Mouse (Mus musculus) activated CD4-positive, CD25-positive, alpha-beta regulatory T cell, adult 4 months (primary cell): ENCODE data around the gene Lrp1. TPM values are rescaled to one million over a fixed set of nuclear protein-coding genes. Genes with fewer than 3 reads are reported as not detected.

ENCODE experiments used
- ATAC-seq: one replicate; pipeline ENCODE4 v1.8.0; 2017
- polyA plus RNA-seq, 2 experiments: library from polyadenylated mRNA; unstranded; fragments of 100-300 nt; shearing (Covaris generic); gene quantifications; one replicate each; pipeline ENCODE4 v1.2.1; 2017

The Lrp1 gene
- polyA plus RNA-seq, 2 experiments from 2014 or later, result 0.57 TPM; not detected in 1

DNA sequence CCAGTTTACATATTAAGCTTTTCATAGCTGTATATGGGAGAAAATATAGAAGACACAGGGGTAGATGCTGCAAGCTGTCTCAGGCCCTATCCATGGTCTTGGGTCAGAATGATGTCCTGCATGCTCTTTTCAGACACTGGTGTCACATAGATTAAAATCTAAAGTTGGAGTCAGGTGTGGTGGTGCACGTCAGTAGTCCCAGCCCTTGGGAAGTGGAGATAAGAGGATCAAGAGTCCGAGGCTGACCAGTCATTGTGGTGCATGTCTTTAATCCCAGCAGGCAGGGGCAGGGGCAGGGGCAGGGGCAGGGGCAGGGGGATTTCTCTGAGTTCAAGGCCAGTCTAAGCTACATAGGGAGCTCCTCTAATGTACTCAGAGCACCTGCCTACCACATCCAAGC lies 24.8 kb upstream of the Lrp1 start:
- no peak for ATAC-seq

GRCm38 (mm10) chr10:127643553-127644238 lies 22.7 kb upstream of the Lrp1 start:
- ATAC-seq, result peak; percentile 31

DNA sequence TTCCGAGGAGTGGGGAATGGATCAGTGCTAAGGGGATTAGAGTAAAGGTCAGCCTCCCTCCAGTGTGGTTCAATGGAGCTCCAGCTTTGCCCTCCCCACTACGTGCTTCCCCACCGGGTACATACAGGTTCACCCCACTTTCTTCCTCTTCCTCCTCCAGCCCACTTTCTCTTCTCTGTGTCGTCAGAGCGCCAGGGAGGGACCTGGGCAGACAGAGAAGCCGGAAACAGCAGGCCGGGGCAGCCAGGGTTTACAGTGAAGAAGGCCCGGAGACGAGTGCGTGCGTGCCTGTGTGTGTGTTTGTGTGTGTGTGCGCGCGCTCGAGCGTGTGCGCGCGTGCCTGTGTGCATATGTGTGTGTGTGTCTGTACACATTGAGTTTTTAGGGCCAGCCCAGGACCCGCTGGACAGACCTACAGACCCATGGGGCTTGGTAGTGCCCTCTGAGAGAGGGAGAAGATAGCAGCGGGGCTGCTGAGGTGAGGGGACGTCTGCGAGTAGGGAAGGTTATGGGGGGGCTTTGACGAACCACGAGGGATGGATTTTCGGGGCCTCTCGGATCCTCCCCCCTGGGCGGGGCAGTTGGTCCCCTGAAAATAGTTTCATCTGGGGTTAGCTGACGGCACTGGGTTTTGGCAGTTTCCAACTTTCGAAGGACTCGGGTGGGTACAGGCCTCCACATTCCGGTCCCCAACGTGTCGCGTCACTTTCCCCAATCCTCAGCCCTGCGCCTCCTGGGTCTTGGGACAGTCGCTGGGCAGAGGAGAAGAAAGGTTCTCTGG lies 22.0 kb upstream of the Lrp1 start, which contains the start of gene Stat6:
Gene Stat6, plus strand, starts transcription at position 215 of the 781 bp plus-strand sequence.
- ATAC-seq, result peak; percentile 88

DNA sequence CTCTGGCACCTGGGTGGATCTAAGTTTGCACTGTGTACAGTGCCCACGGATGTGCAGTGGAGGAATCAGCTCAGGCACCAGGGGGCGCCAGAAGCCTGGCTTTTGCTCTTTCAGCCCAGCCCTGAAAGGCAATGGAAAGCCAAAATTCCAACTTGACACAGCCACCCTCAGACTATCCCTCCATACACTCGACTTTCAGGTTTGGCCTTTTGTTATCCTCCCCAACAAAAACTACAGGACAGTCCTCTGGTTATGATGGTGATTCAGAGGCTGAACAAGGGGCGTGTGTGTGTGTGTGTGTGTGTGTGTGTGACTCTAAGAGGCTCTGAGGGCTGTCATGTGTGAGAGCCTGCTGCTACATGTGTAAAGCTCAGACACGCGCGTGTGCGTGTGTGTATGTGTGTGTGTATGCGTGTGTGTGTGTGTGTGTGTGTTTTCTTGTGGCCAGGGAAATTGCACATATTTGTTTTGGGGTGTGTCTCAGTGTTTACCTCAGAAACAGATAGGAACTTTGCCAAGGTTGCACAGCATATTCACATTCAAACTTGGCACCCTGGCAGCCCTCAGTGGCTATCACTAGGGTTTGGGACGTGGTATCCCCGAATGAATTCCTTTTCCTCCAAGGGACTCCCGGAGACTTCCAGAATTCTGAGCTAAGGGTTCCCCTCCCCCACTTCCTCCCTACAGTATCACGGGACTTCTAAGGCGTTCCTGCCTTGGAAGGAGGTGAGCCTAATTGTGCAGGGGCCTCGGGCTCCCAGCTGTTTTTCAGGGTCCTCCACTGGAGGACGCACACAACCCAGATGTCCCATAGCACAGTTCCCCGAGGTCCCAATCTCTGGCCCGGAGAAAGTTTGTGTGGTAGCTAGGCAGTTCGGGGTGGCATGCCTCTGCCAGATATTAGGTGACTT lies 21.2 kb upstream of the Lrp1 start:
- ATAC-seq, result peak; percentile 34

DNA sequence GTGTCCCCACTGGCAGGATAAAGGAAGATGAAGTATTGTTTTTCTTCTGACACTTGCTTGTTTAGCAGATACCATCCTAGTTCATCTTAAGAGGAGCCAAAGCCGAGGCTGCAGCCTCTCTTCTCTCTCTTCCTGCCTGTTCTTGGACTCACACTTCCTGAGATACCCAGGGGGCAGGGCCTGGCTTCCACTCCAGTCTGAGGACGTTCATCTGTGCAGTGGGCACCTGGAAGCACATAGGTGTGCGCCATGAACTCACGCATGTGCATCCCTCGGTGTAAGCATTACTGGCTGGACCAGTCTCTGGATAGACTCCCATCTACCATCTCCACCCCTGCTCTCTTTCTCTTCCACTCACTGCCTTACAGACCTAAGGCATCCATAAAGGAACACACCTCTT lies 19.5 kb upstream of the Lrp1 start:
- ATAC-seq, result no peak

DNA sequence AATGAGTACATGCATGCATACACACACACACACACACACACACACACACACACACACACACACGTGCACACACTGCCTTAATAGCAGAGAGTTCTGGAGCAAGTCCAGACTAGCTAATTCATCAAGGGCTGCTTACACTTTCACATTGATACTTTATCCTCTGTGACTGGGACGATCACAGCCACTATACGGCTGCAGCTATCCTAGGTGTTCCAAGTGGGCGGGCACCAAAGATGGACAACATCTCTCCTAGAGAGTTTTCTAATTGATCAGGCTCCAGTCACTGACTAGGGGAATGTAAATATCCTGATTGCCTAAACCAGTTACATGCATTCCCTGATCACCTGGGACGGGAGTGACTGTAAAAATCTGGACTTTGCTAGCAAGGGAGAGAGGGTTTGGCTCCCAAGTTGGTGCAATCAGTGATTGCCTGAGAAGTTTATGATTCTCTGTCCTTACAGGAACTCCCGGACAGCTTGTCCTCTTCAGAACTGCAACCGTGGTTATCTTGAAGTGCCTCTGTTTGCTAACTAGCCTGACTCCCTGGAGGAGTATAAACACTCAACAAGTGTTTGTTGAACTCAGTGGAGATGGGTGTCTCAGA lies 11.8 kb upstream of the Lrp1 start:
- no peak for ATAC-seq

DNA sequence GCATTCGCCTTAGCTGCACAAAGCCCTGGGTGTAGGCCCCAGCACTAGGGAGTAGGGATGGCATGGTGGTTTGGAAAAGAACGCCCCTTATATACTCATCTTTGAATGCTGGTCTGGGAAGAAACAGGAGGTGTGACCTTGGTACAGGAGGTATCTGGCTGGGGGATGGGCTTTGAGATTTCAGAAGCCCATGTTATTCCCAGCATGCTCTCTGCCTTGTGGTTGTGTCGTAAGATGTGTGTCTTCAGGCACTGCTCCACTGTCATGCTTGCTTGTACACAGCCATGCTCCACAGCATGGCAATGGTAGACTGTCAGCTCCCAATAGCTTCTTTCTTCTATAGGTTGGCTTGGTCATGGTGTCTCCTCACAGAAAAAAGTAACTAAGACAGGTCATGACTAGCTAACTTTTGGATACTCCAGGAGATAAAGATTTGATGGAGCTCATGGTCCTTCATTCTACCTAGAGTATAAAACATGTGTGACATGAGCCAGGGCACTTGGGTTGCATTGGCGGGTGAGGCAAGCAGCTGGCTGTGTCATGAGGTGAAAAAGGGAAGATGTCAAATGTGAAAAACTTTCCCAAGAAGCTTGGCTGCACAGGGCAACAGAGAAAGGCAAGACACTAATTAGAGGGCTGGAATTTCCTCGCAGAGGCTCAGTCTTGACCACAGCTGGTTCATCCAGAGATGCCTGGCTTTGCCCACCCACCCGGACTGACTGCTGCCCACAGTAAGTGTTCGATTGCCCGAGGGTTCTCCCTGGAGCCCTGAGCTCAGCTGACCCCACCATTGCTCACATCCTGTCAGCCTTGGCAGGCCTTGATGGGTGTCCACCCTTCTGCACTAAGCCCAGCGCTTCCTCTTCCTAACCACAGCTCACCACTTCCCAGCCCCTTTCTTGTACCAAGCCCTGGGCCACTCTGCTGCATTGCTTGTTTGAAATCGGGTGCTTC lies 10.6 kb upstream of the Lrp1 start:
- no peak for ATAC-seq

DNA sequence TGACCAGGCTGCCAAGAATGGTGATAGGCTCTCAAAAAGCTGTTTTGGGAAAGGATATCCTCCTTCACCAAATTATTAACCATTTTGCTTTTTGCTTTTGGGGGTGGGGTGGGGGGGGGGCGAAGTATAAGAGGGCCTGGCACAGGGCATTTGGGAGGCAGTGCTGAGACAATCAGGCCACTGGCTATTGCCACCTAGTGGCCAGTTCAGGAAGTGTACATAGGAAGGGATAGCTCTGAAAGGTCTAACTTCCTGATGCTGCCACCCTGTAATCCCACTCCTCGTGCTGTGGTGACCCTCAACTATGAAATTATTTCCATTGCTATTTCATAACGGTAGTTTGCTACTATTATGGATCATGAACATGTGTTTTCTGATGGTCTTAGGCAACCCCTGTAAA lies 5.5 kb upstream of the Lrp1 start:
- no peak for ATAC-seq

GRCm38 (mm10) chr10:127623439-127624216 lies 2.7 kb upstream of the Lrp1 start:
- ATAC-seq, result no peak

DNA sequence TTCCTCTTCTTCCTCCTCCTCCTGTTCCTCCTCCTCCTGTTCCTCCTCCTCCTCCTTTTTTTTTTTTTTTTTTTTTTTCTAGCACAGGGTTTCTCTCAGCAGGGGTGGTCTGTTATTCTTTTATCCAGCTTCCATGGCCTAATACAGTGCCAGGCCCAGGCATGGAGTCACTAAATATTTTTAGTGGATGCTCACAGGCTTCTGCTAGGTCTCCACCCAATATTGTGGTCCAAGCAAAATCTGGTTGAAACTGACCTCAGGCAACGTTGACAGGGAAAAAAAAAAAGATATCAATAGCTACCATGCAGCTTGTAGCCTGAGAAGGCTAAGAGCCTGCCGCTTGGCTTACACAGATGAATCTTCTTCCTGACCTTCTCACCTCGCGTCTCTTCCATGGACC lies 1.7 kb upstream of the Lrp1 start:
- ATAC-seq, result no peak

DNA sequence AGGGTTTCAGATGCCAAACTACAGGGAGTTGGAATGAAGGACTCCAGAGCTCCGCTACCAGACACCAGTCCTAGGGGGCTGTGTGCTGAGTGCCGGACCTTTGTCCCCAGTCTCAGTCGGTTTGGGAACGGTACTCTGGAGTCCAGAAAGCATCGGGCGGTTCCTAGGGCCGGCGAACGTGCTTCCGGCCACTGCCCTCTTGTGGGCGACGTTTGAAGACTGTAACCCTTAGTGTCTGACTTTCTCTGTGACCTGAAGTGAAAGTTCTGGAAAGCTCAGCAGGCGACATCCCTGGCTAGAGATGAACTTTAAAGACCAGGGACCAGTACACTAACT lies 1.1 kb upstream of the Lrp1 start:
- ATAC-seq, result no peak

DNA sequence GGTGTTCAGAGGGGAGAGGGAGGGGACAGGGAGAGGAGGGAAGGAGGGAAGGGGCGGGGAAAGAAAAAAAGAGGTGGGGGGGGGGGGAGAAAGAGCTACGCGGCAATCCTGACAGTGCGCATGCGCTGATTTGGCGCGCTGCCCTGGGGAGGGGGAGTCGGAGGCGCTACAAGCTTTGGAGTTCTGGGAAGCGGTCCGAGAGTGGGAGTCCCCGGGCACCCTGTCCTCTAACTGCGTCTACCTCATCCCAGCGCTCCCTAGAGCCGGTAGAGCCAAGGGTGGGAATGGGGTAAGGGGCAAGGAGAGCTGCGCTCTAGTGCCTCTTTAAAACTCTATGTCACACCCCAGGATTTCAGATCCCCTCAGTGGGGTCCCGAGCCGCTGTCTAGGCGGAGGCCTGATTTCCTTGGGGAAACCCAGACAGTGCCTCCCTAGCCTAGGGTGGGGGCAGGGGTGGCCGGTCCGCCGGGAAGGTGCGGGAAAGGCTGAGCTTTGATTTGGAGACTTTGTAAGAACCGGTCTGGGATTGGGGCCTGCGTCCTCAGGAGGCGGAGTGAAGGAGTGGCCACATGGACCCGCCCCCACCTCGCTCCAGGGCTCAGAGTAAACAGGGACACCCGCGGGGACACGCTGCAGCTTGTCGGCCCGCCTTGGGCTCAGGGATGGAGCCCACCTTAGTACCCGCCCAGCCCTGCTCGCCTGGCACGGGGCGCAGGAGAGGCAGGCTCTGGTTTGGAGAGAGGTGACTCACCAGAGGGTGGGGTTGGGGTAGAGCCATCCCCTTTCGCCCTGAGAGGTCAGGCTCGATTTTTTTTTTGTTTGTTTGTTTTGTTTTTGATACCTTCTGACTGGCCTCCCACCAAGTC lies 476 bp upstream of the Lrp1 start:
- ATAC-seq, result no peak

GRCm38 (mm10) chr10:127619941-127620405 lies 975 bp downstream of the Lrp1 start:
- ATAC-seq, result no peak

- ATAC-seq, result no peak
Measured at GRCm38 (mm10) chr10:127619119-127619721, 1.7 kb downstream of the Lrp1 start.

DNA sequence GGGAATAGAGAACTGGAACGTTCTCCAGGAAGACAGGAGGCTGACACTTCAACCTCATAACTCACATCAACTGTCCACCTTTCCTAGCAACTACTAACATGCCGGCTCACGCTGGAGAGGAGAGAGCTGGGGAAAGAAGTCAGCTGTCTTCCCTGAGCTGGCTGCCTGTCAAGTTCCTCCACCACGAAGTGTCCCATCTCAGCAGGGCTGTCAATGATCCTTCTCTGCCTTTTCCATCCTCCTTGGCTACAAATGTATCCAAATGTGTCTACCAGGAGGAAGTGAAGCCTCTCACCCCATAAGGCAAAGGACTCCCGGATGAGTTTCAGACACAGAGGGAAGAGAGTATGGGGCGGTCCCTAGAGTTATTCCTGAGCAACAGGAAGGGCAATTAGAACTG lies 2.8 kb downstream of the Lrp1 start:
- no peak for ATAC-seq

DNA sequence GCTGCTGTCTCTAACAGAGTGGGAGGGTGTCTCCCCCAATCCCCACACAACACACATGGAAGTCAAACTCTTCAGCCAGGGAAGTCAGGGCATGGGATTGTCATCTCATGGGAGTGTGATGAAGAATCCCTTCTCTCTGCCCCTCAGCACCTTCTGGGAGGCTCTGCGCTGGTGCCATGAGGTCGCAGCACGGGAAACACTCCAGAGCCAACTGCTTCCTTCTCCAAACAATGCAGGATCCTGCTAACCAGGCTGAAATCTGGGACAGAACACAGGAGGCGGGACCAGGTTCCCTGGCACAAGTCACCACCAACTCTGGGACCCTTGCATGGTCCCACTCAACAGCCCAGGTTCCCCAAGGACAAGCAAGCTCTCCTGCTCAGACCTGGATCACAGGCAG lies 3.7 kb downstream of the Lrp1 start:
- ATAC-seq, result no peak

GRCm38 (mm10) chr10:127616261-127616679 lies 4.7 kb downstream of the Lrp1 start:
- ATAC-seq, result no peak

DNA sequence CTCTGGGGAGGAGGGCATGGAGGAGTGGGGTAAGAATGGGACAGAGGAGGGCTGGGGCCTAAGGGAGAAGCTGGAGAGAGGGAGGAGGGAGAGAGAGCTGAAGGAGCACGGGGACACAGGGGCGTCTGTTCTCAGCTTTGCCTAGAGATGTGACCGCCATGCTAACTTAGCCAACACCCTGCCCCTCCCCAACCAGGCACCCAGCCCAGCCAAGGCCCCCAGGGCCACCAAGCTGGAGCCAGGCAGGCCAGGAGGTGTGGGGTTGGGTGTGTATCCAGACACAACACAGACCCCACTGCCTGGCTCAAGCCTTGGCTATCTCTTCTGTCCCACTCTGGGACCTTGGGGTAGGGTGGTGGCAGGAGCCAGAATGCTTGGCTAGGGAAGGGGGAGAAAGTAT lies 5.4 kb downstream of the Lrp1 start:
- no peak for ATAC-seq

- no peak for ATAC-seq
Measured at GRCm38 (mm10) chr10:127615034-127615374, 5.9 kb downstream of the Lrp1 start.
